Mouse (Mus musculus) midbrain, embryonic 12.5 days (tissue): ENCODE results near the gene Zdhhc16. TPM values are rescaled to one million over a fixed set of nuclear protein-coding genes. Genes with fewer than 3 reads are reported as not detected.
"Not testable (repeated sequence)": the region's sequence is repeated elsewhere in the genome, so short reads cannot be mapped to it uniquely, and the experiment has no call there.

Experiments used
- ATAC-seq: fragments of 200-750 bp; cut with Nextera tagmentation; 2 replicates; pipeline ENCODE4 v1.8.0; 2017; ENCODE audit warnings: low read depth, moderate TSS enrichment, moderate library complexity; ENCODE audit not compliant: low FRiP score
- H3K27ac ChIP-seq: fragments of 300-500 bp; sonication (generic); replicated peaks from 2 replicates; pipeline ENCODE4 v1.5.1; 2016; ENCODE audit warnings: mild to moderate bottlenecking
- H3K27me3 ChIP-seq: fragments of 300-500 bp; sonication (generic); 2 replicates; pipeline ENCODE4 v1.6.1; 2016; ENCODE audit warnings: mild to moderate bottlenecking
- H3K36me3 ChIP-seq: fragments of 300-500 bp; sonication (generic); 2 replicates; pipeline ENCODE4 v1.6.1; 2016
- H3K4me1 ChIP-seq: fragments of 300-500 bp; sonication (generic); 2 replicates; pipeline ENCODE4 v1.6.1; 2016
- H3K4me2 ChIP-seq: fragments of 300-500 bp; sonication (generic); replicated peaks from 2 replicates; pipeline ENCODE4 v1.6.1; 2016; ENCODE audit warnings: mild to moderate bottlenecking, moderate library complexity
- H3K4me3 ChIP-seq: fragments of 300-500 bp; sonication (generic); 2 replicates; pipeline ENCODE4 v1.5.1; 2016; ENCODE audit warnings: mild to moderate bottlenecking
- H3K9ac ChIP-seq: fragments of 300-500 bp; sonication (generic); replicated peaks from 2 replicates; pipeline ENCODE4 v1.6.1; 2016; ENCODE audit warnings: mild to moderate bottlenecking, moderate library complexity
- H3K9me3 ChIP-seq: fragments of 300-500 bp; sonication (generic); 2 replicates; pipeline ENCODE4 v1.6.1; 2016; ENCODE audit warnings: mild to moderate bottlenecking
- WGBS: fragments of 180-500 bp; shearing (Covaris S2); methylation state at CpG from one replicate; pipeline ENCODE4 v1.1.7; 2016; 5-methylcytosine and 5-hydroxymethylcytosine counted together
- polyA plus RNA-seq: library from polyadenylated mRNA; unstranded; fragments of >200 nt; fragmentation: Nextera tagmentation; extraction: Ambion mirVana; gene quantifications from 2 replicates; pipeline ENCODE4 v1.2.1, GENCODE M21; 2016

Gene Zdhhc16
- polyA plus RNA-seq, 1 experiment from 2014 or later: 82.6 TPM

GRCm38 (mm10) chr19:41906311-41907078 is 26.8 kb upstream of the Zdhhc16 start:
- Histone ChIP-seq H3K27me3 (no peaks in the 10 kb centered on the region), H3K4me2 (no peak overlapping the region), H3K9me3 (no peaks in the 10 kb centered on the region), H3K4me1 (no peaks in the 10 kb centered on the region), H3K9ac (no peak overlapping the region), H3K36me3 (no peaks in the 10 kb centered on the region), H3K27ac (no peak overlapping the region), H3K4me3 (no peak overlapping the region)
- ATAC-seq: no peak
- WGBS: 65% methylated on average over 6 of the region's 6 CpGs

- Histone ChIP-seq H3K4me1 (no peaks in the 10 kb centered on the region), H3K9me3 (no peaks in the 10 kb centered on the region), H3K36me3 (no peaks in the 10 kb centered on the region), H3K4me3 (no peak overlapping the region), H3K9ac (no peak overlapping the region), H3K27me3 (no peaks in the 10 kb centered on the region), H3K4me2 (no peak overlapping the region), H3K27ac (no peak overlapping the region)
- ATAC-seq: no peak
- 59% methylated on average over 8 of the region's 8 CpGs for WGBS
These were observed 26.1 kb upstream of the Zdhhc16 start for GRCm38 (mm10) chr19:41907079-41907760.

DNA sequence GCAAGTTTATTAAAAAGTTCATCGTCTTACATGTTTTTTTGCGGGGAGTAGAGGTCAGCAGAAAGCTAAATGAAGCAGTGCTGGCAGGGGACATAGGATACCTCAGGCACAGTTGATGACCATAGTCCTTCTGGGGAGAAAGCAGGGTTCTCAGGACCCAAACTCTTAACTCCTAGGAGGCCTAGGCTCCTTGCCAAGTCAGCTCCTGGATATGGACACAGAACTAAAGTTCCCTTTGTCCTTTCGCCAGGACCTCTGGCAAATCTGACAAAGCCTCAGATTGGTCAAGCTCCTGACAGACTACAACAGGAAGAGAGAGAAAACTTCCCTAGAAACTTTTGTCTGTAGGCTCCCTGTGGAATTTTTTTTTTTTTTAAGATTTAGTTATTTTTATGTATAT is 24.5 kb upstream of the Zdhhc16 start:
- H3K4me3 ChIP-seq: no peak overlapping the region
- H3K27me3 ChIP-seq: no peaks in the 10 kb centered on the region
- H3K9me3 ChIP-seq: no peaks in the 10 kb centered on the region
- H3K4me1 ChIP-seq: peaks cover 12% of the 10 kb centered on the region
- no peaks in the 10 kb centered on the region for H3K36me3 ChIP-seq
- no peak for ATAC-seq
- H3K9ac ChIP-seq: no peak overlapping the region
- no peak overlapping the region for H3K4me2 ChIP-seq
- WGBS: 93% methylated on average over 3 of the region's 3 CpGs
- no peak overlapping the region for H3K27ac ChIP-seq

GRCm38 (mm10) chr19:41910396-41910795 is 22.9 kb upstream of the Zdhhc16 start:
- no peaks in the 10 kb centered on the region for H3K9me3 ChIP-seq
- H3K27me3 ChIP-seq: no peaks in the 10 kb centered on the region
- no peak overlapping the region for H3K9ac ChIP-seq
- ATAC-seq: no peak
- 91% methylated on average over 2 of the region's 2 CpGs for WGBS
- no peak overlapping the region for H3K4me2 ChIP-seq
- no peak overlapping the region for H3K27ac ChIP-seq
- peaks cover 18% of the 10 kb centered on the region for H3K4me1 ChIP-seq
- 0 out of 2 replicates have a peak, but pooled peaks cover 3% of the 10 kb centered on the region for H3K36me3 ChIP-seq
- no peak overlapping the region for H3K4me3 ChIP-seq

- peak within 1 kb of the TSS; percentile 92 for H3K4me3 ChIP-seq
- H3K27ac ChIP-seq: peak within 1 kb of the TSS; percentile 87
- peak within 1 kb of the TSS; percentile 88 for H3K9ac ChIP-seq
- no peaks in the 10 kb centered on the region for H3K9me3 ChIP-seq
- H3K36me3 ChIP-seq: peaks cover 11% of the 10 kb centered on the region
- peak; percentile 94 for ATAC-seq
- peak within 1 kb of the TSS; percentile 90 for H3K4me2 ChIP-seq
- WGBS: 5% methylated on average over 54 of the region's 54 CpGs
- H3K27me3 ChIP-seq: no peaks in the 10 kb centered on the region
- peaks cover 18% of the 10 kb centered on the region for H3K4me1 ChIP-seq
These were observed 21.9 kb upstream of the Zdhhc16 start, which contains the start of gene Pgam1 for GRCm38 (mm10) chr19:41911178-41912073. Gene Pgam1, plus strand, starts transcription at chr19:41911923.

DNA sequence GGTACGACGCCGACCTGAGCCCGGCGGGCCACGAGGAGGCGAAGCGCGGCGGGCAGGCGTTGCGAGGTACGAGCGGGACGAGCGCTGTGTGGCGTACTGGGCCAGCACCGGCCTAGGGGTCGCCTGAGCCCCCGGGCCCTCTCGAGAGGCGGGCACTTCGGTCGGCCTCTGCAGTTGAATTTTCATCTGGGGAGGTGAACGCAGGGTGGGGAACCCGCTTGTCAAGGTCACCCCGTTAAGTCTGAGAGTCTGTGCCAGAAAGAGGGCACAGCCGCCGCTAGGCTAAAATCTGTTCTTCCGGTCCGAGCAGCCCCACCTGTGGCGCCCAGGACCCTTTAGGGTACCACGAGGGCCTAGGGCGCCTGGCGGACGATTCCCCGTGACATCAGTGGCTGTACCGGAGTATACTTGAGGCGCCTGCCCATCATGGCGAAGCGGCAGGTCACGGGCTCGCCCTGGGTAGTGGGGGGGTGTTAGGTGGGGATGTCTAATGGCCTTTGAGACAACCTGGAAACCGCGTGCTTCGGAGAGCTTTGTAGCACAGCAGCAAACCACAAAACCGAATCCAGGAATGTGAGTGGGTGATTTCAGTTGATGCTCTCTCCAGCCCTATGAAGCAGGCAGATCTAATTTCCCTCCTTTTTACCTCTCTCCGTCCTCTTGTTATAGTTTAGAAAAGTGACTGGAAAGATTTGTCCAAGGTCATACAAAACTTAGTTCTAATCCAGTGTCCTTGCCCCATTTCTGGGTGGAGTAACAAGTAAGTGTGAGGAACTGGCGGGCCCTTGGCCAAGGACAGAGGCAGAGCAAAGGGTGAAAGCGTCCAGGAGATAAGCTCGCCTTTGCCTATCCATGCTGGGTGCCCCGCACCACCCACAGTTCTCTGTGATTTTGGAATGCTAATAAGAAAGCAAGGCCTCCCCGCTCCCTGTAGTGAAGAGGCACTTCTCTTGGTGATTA is 20.9 kb upstream of the Zdhhc16 start:
- no peaks in the 10 kb centered on the region for H3K9me3 ChIP-seq
- H3K4me3 ChIP-seq: peak overlapping the region; percentile 92
- H3K4me1 ChIP-seq: peaks cover 18% of the 10 kb centered on the region
- H3K27me3 ChIP-seq: no peaks in the 10 kb centered on the region
- H3K9ac ChIP-seq: peak overlapping the region; percentile 88
- H3K36me3 ChIP-seq: peaks cover 21% of the 10 kb centered on the region
- H3K27ac ChIP-seq: peak overlapping the region; percentile 80
- WGBS: under 1% methylated on average over 51 of the region's 53 CpGs
- peak overlapping the region; percentile 90 for H3K4me2 ChIP-seq
- peak; percentile 82 for ATAC-seq

GRCm38 (mm10) chr19:41913774-41914591 is 19.3 kb upstream of the Zdhhc16 start:
- peak overlapping the region; percentile 88 for H3K9ac ChIP-seq
- no peaks in the 10 kb centered on the region for H3K27me3 ChIP-seq
- H3K4me2 ChIP-seq: peak overlapping the region; percentile 90
- H3K36me3 ChIP-seq: peaks cover 27% of the 10 kb centered on the region
- H3K27ac ChIP-seq: peak overlapping the region; percentile 26; the same call in 1 of the 2 replicates
- WGBS: 38% methylated on average over 6 of the region's 6 CpGs
- no peak for ATAC-seq
- H3K4me3 ChIP-seq: peak overlapping the region; percentile 92
- H3K9me3 ChIP-seq: no peaks in the 10 kb centered on the region
- H3K4me1 ChIP-seq: peaks cover 18% of the 10 kb centered on the region

- H3K9me3 ChIP-seq, H3K27me3 ChIP-seq, H3K9ac ChIP-seq, H3K4me3 ChIP-seq, ATAC-seq, H3K27ac ChIP-seq: not testable (repeated sequence)
- H3K4me2 ChIP-seq: peak overlapping the region; percentile 90; the same call in 1 of the 2 replicates
- peaks cover 32% of the 10 kb centered on the region for H3K36me3 ChIP-seq
- peaks cover 18% of the 10 kb centered on the region for H3K4me1 ChIP-seq
These were observed 18.7 kb upstream of the Zdhhc16 start for GRCm38 (mm10) chr19:41914592-41914882.

DNA sequence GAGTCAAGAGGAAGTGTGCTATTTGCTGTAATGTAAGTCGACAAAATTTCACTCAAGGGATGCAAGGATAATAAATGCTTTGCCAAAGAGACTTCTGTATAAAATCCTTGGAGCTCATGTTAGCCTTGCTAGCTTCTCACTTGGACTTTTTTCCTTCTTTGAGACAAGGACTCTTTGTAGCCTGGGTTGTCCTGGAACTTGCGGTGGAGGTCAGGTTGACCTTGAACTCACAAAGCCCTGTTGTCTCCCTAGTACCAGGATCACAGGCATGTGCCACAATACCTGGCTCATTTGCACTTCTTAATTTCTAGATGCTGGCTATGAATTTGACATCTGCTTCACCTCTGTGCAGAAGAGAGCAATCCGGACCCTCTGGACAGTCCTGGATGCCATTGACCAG is 18.0 kb upstream of the Zdhhc16 start:
- H3K9me3 ChIP-seq: no peaks in the 10 kb centered on the region
- H3K4me1 ChIP-seq: peaks cover 18% of the 10 kb centered on the region
- H3K27me3 ChIP-seq: no peaks in the 10 kb centered on the region
- peaks cover 39% of the 10 kb centered on the region for H3K36me3 ChIP-seq
- H3K9ac ChIP-seq: no peak overlapping the region
- no peak overlapping the region for H3K4me3 ChIP-seq
- 87% methylated on average over 3 of the region's 3 CpGs for WGBS
- H3K27ac ChIP-seq: no peak overlapping the region
- no peak for ATAC-seq
- H3K4me2 ChIP-seq: no peak overlapping the region

- H3K9ac ChIP-seq: no peak overlapping the region
- no peaks in the 10 kb centered on the region for H3K27me3 ChIP-seq
- H3K4me3 ChIP-seq: no peak overlapping the region
- H3K9me3 ChIP-seq: no peaks in the 10 kb centered on the region
- peaks cover 18% of the 10 kb centered on the region for H3K4me1 ChIP-seq
- WGBS: 91% methylated on average over 4 of the region's 4 CpGs
- H3K4me2 ChIP-seq: no peak overlapping the region
- H3K36me3 ChIP-seq: peaks cover 49% of the 10 kb centered on the region
- ATAC-seq: no peak
- H3K27ac ChIP-seq: no peak overlapping the region
These were observed 16.4 kb upstream of the Zdhhc16 start for GRCm38 (mm10) chr19:41916853-41917252.
